Mouse (Mus musculus) adrenal gland, adult (tissue): ENCODE measurements around the gene 2200002J24Rik.
"Not testable (repeated sequence)": the region's sequence is repeated elsewhere in the genome, so short reads cannot be mapped to it uniquely, and the experiment has no call there.

Source experiments
- DNase-seq, 2 experiments: peaks; one replicate each; pipeline ENCODE4 v3.0.0; 2022 to 2023; ENCODE audit warnings: low spot score in 1 of 2; ENCODE audit not compliant: inconsistent age in 2 of 2

Gene 2200002J24Rik

GRCm38 (mm10) chr7:30728214-30728613 lies 29.5 kb downstream of the 2200002J24Rik start:
- DNase-seq: no peak

GRCm38 (mm10) chr7:30728739-30729395 lies 30.1 kb downstream of the 2200002J24Rik start:
- no peak for DNase-seq

GRCm38 (mm10) chr7:30729396-30730063 lies 30.8 kb downstream of the 2200002J24Rik start, which contains the start of gene Tmem147:
Tmem147 (minus strand) TSS chr7:30729540.
- peak; percentile 97 to 99 for DNase-seq

- peak in 1 of 2 experiments; percentile 64 for DNase-seq
Observed at GRCm38 (mm10) chr7:30730064-30730722, 31.5 kb downstream of the 2200002J24Rik start.

GRCm38 (mm10) chr7:30736211-30736610 lies 37.5 kb downstream of the 2200002J24Rik start:
- DNase-seq: no peak

- DNase-seq: peak in 1 of 2 experiments; percentile 23
Observed at GRCm38 (mm10) chr7:30742570-30742969, 43.8 kb downstream of the 2200002J24Rik start.

- DNase-seq: not testable (repeated sequence)
Observed at GRCm38 (mm10) chr7:30743617-30744016, 44.9 kb downstream of the 2200002J24Rik start, which contains the start of gene Gapdhs. Gapdhs (minus strand) TSS chr7:30743681.

GRCm38 (mm10) chr7:30744022-30744598 lies 45.4 kb downstream of the 2200002J24Rik start:
- DNase-seq: peak; percentile 51 to 85

- DNase-seq: peak in 1 of 2 experiments; percentile 29
Observed at GRCm38 (mm10) chr7:30747525-30748204, 48.9 kb downstream of the 2200002J24Rik start.
